Mouse (Mus musculus): Measurements from ENCODE around the gene Pdlim3. TPM values are rescaled to one million over a fixed set of nuclear protein-coding genes. Genes with fewer than 3 reads are reported as not detected.
"Not testable (repeated sequence)": the region's sequence is repeated elsewhere in the genome, so short reads cannot be mapped to it uniquely, and the experiment has no call there.

Gene Pdlim3
- 46.0 and 52.5 TPM in 2 replicates for polyA plus RNA-seq (2015; fragmentation: Nextera tagmentation; extraction: Ambion mirVana)

DNA sequence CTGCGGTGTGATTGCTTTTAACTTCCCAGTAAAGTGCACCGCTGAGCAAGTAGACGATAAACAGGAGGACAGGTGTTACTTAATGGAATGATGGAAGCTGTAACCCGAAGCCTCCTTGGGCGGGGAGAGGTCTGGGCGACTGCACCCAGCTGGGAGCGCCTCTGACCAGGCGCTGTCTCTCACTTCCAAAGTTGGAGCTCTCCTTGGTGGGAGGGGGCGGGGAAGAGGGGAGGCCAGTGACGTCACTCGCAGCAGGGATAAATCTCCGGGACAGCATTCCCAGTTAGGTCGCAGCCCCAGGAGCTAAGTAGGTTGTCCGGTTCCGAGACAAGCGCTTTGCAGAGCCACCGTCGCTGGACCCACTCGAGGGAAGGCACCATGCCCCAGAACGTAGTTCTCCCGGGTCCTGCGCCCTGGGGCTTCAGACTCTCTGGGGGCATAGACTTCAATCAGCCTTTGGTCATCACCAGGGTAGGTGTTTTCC lies at the start of gene Pdlim3:
Gene Pdlim3, plus strand, starts transcription at position 260 of the 484 bp plus-strand sequence.
- WGBS = 1% methylated on average over 22 of the region's 22 CpGs
- Histone ChIP-seq H3K9me3 (0 out of 2 replicates have a peak, but pooled peaks cover 1% of the 10 kb centered on the region), H3K27ac (no peak within 1 kb of the TSS), H3K4me1 (peaks cover 14% of the 10 kb centered on the region), H3K4me3 (peak within 1 kb of the TSS; percentile 48), H3K36me3 (no peaks in the 10 kb centered on the region), H3K27me3 (0 out of 2 replicates have a peak, but pooled peaks cover 7% of the 10 kb centered on the region), H3K4me2 (replicated peaks) (peak within 1 kb of the TSS; percentile 84), H3K9ac (peak within 1 kb of the TSS; percentile 60)
- ATAC-seq (ENCODE audit: low FRiP score, low read depth) = peak; percentile 78

DNA sequence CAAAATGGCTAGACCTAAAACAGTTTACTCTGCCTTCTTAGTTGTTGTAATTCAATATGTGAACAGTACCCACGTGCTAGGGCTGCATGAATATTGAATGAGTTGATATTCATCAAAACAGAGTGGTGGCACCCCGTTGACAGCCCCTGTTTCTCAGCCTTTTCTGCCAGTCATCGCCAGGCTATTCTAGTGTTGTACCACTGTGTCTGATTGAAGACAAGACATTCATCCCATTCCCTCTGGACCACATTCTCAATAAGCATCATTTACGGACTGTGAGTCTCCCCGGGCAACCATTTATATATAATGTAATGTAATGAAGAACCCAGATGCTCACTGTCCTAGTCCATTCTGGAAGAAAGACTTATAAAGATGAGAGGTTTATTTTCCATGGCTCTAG lies 42.0 kb upstream of the Pdlim3 start:
- 84% methylated on average over 5 of the region's 5 CpGs for WGBS
- Histone ChIP-seq H3K27ac (no peak overlapping the region), H3K4me1 (0 out of 2 replicates have a peak, but pooled peaks cover 7% of the 10 kb centered on the region), H3K4me2 (replicated peaks) (no peak overlapping the region), H3K9ac (no peak overlapping the region), H3K36me3 (no peaks in the 10 kb centered on the region), H3K4me3 (no peak overlapping the region), H3K27me3 (no peaks in the 10 kb centered on the region; the same call in 1 of the 2 replicates), H3K9me3 (no peaks in the 10 kb centered on the region)
- no peak for ATAC-seq (ENCODE audit: low FRiP score, low read depth)

DNA sequence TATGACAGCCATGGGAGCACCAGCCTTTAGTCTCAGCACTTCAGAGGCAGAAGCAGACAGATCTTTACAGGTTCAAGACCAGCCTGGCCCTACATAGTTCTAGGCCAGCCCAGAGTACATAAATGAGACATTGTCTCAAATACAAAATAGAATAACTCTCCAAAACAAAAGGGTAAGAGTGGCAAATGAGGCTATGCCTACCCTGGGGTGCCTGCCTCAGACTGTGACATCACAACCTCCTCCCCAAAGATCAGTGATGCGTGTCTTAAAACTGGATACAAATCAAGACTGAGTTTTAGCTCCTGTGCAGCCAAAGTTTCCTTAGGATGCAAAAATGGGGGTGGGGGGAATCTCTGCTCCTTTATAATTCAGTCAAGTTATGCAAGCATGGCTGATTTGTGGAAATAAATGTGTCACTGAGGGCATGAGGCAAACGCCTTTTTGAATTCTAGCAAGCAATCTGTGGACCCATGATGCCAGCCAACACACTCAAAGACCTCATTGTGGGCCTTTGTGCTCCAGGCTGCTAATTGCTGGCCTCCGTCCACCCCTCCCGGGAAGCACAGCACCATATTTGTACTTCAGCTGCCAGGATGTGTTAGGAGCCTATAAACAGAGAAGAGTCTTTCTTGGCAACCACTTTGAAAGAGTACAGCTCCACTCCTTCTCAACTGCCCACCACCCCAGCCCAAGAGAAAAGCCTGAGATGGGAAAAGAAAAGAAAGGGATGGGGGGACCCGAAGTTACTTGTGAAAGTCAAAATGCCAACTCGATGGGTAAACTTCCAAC lies 41.0 kb upstream of the Pdlim3 start:
- H3K36me3 ChIP-seq = no peaks in the 10 kb centered on the region
- H3K27me3 ChIP-seq = no peaks in the 10 kb centered on the region
- no peak overlapping the region for H3K4me3 ChIP-seq
- 73% methylated on average over 6 of the region's 6 CpGs for WGBS
- H3K4me2 ChIP-seq (replicated peaks) = no peak overlapping the region
- 0 out of 2 replicates have a peak, but pooled peaks cover 7% of the 10 kb centered on the region for H3K4me1 ChIP-seq
- H3K27ac ChIP-seq = peak overlapping the region; percentile 44; the same call in 1 of the 2 replicates
- no peaks in the 10 kb centered on the region for H3K9me3 ChIP-seq
- ATAC-seq (ENCODE audit: low FRiP score, low read depth) = no peak
- no peak overlapping the region for H3K9ac ChIP-seq

DNA sequence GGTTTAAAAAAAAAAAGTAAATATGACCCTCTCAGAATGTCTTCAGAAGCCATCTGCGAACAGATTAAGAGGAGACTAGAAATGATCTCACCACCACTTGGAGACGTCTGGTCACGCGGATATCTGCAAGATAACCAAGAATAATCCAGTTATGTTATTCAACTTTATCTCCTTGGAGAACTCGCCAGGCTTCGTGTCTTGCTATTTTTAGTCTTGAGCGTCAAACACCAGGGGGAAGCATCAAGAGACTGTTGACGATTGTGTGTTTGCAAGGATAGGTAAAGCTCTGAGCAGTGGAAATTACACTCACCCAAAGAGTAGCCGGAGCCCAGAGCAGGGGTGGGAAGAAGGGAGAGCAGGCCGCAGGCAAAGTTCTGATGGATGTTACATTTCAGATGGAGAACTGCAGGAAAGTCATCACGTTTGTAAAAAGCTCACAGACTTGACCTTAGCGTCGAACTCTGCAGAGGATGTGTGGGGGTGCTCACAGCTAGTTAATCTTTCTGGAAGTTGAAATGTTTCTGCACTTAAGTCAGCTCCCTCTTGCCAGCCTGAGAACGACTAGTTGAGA lies 40.3 kb upstream of the Pdlim3 start:
- Histone ChIP-seq H3K27me3 (no peaks in the 10 kb centered on the region), H3K4me3 (no peak overlapping the region), H3K4me2 (replicated peaks) (no peak overlapping the region), H3K27ac (peak overlapping the region; percentile 44; the same call in 1 of the 2 replicates), H3K9ac (no peak overlapping the region), H3K9me3 (no peaks in the 10 kb centered on the region), H3K36me3 (no peaks in the 10 kb centered on the region), H3K4me1 (0 out of 2 replicates have a peak, but pooled peaks cover 7% of the 10 kb centered on the region)
- ATAC-seq (ENCODE audit: low FRiP score, low read depth) = no peak
- WGBS = 70% methylated on average over 14 of the region's 14 CpGs

- 81% methylated on average over 4 of the region's 4 CpGs for WGBS
- no peaks in the 10 kb centered on the region for H3K9me3 ChIP-seq
- H3K27ac ChIP-seq = no peak overlapping the region
These were observed 39.4 kb upstream of the Pdlim3 start for GRCm38 (mm10) chr8:45845906-45846305.

DNA sequence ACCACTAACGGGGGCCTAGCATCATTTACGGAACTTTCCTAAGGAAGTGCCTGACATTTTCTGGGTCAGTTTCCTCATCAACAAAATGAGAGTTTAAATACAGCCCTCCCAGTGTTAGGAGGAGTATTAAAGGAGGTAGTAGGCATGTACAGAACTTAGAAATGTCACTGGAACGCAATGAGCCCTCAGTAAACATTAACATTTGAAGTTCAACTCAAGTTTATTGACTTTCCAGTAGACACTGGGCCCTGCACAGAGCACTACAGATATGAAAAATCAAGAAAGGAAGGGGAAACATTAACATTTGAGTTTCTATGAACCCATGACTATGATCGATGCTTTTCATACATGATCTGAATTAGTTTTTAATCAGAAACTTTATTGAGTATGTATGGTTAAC lies 30.1 kb upstream of the Pdlim3 start:
- Histone ChIP-seq H3K4me3 (no peak overlapping the region), H3K36me3 (no peaks in the 10 kb centered on the region), H3K4me2 (replicated peaks) (no peak overlapping the region), H3K9me3 (no peaks in the 10 kb centered on the region), H3K9ac (no peak overlapping the region), H3K27ac (no peak overlapping the region), H3K27me3 (no peaks in the 10 kb centered on the region), H3K4me1 (peaks cover 20% of the 10 kb centered on the region)
- WGBS = 91% methylated on average over 4 of the region's 4 CpGs
- no peak for ATAC-seq (ENCODE audit: low FRiP score, low read depth)

More at GRCm38 (mm10) chr8:45845906-45846305, 39.4 kb upstream of the Pdlim3 start:
- ATAC-seq (ENCODE audit: low FRiP score, low read depth) = no peak
- Histone ChIP-seq H3K9ac (no peak overlapping the region), H3K27me3 (no peaks in the 10 kb centered on the region), H3K4me2 (replicated peaks) (no peak overlapping the region), H3K4me1 (0 out of 2 replicates have a peak, but pooled peaks cover 7% of the 10 kb centered on the region), H3K36me3 (no peaks in the 10 kb centered on the region), H3K4me3 (no peak overlapping the region)

- Histone ChIP-seq H3K4me2 (replicated peaks) (0 out of 2 replicates have a peak overlapping the region, but pooled peaks have one; percentile 17), H3K36me3 (no peaks in the 10 kb centered on the region), H3K4me1 (peaks cover 20% of the 10 kb centered on the region), H3K27me3 (no peaks in the 10 kb centered on the region), H3K27ac (0 out of 2 replicates have a peak overlapping the region, but pooled peaks have one; percentile 28), H3K4me3 (no peak overlapping the region), H3K9ac (no peak overlapping the region), H3K9me3 (no peaks in the 10 kb centered on the region)
- 19% methylated on average over 5 of the region's 5 CpGs for WGBS
- peak; percentile 52; the same call in 1 of the 2 replicates for ATAC-seq (ENCODE audit: low FRiP score, low read depth)
These were observed 27.5 kb upstream of the Pdlim3 start for GRCm38 (mm10) chr8:45857734-45858133.

- WGBS = 10% methylated on average over 9 of the region's 9 CpGs
- H3K4me1 ChIP-seq = peaks cover 20% of the 10 kb centered on the region
- no peak overlapping the region for H3K9ac ChIP-seq
- H3K9me3 ChIP-seq = no peaks in the 10 kb centered on the region
- H3K4me3 ChIP-seq = no peak overlapping the region
- H3K27me3 ChIP-seq = no peaks in the 10 kb centered on the region
- ATAC-seq (ENCODE audit: low FRiP score, low read depth) = peak; percentile 70
- H3K36me3 ChIP-seq = no peaks in the 10 kb centered on the region
- H3K4me2 ChIP-seq (replicated peaks) = peak overlapping the region; percentile 17; the same call in 1 of the 2 replicates
- H3K27ac ChIP-seq = no peak overlapping the region
These were observed 26.9 kb upstream of the Pdlim3 start for GRCm38 (mm10) chr8:45858391-45858790.

- Histone ChIP-seq H3K4me1 (peaks cover 34% of the 10 kb centered on the region), H3K4me2 (replicated peaks) (peak overlapping the region; percentile 19; the same call in 1 of the 2 replicates)
- H3K9me3 ChIP-seq; H3K27me3 ChIP-seq; H3K27ac ChIP-seq; H3K9ac ChIP-seq; ATAC-seq (ENCODE audit: low FRiP score, low read depth); H3K4me3 ChIP-seq; H3K36me3 ChIP-seq: not testable (repeated sequence)
- WGBS = 76% methylated on average over 11 of the region's 11 CpGs
These were observed 13.7 kb upstream of the Pdlim3 start for GRCm38 (mm10) chr8:45871587-45871986.

GRCm38 (mm10) chr8:45872077-45872476 lies 13.2 kb upstream of the Pdlim3 start:
- H3K4me1 ChIP-seq = peaks cover 37% of the 10 kb centered on the region

DNA sequence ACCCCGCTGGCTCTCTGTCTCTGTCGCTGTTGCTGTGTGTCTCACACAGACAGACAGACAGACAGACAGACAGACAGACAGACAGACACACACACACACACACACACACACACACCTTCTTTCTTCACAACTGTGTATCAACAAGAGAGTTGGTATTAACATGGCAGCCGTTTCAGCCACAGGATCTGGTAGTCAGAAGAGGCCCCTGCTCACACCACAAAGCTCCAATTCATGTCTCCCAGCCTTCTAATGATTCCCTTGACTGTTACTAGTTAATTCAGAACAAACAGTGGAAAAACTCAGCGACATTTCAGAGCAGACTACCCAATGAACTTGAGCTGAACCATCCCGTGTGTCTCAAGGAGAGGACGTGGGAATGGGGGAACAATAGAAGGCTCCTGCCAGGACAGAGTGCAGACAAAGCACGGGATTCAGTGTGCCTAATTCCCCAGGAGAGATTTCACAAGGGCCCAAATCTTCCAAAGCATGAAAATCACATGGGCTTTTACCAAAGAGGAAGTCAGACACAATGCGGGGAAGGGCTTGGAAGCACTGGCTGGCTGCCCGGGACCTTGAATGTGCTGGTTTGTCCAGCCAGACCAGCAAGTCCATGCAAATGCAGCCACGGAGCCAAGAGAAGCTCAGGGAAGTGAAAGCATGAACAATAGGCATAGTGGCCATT lies 10.2 kb upstream of the Pdlim3 start:
- 48% methylated on average over 10 of the region's 10 CpGs for WGBS
- peak; percentile 49 for ATAC-seq (ENCODE audit: low FRiP score, low read depth)
- Histone ChIP-seq H3K27me3 (no peaks in the 10 kb centered on the region), H3K4me3 (no peak overlapping the region), H3K9ac (no peak overlapping the region), H3K9me3 (peaks cover 1% of the 10 kb centered on the region; the same call in 1 of the 2 replicates), H3K27ac (peak overlapping the region; percentile 22; the same call in 1 of the 2 replicates), H3K4me1 (peaks cover 34% of the 10 kb centered on the region), H3K36me3 (no peaks in the 10 kb centered on the region), H3K4me2 (replicated peaks) (no peak overlapping the region)

More at GRCm38 (mm10) chr8:45872077-45872476, 13.2 kb upstream of the Pdlim3 start:
- peak overlapping the region; percentile 19 for H3K4me2 ChIP-seq (replicated peaks)
- no peak overlapping the region for H3K9ac ChIP-seq
- no peaks in the 10 kb centered on the region for H3K36me3 ChIP-seq
- no peak overlapping the region for H3K4me3 ChIP-seq
- no peaks in the 10 kb centered on the region for H3K9me3 ChIP-seq
- H3K27ac ChIP-seq = peak overlapping the region; percentile 55; the same call in 1 of the 2 replicates
- ATAC-seq (ENCODE audit: low FRiP score, low read depth) = peak; percentile 55; the same call in 1 of the 2 replicates
- WGBS = 45% methylated on average over 7 of the region's 7 CpGs
- no peaks in the 10 kb centered on the region for H3K27me3 ChIP-seq
